Comparison of ENCODE assay signal across 29 mouse cellular contexts in genomic region chr6:51860300-51860699, GRCm38 (mm10).
DNase-seq lines count a peak whose midpoint lies in the region; ATAC-seq and TF ChIP-seq lines count a peak whose summit lies in the region.
"Had no signal": no experiment of that assay in that cellular context is flagged by ENCODE, and none has a peak within 500 bp of the region (broad histone marks: within the 10 kb centered on the region; RNA-seq: fewer than 3 reads in every experiment).

No protein-coding gene starts in this region.

- DNase-seq in embryo, embryonic 10 days (ENCODE audit: low spot score): peak; percentile 53
- no peak for DNase-seq in embryo, embryonic 9.5 days (ENCODE audit: extremely low spot score)
- DNase-seq in lung, embryonic 14.5 days: peak; percentile 54
- no peak for DNase-seq in lung, postnatal 36 days
- no peak for DNase-seq in gastrocnemius, adult 2 months
- DNase-seq: adrenal gland, adult 2 months; adrenal gland, postnatal 36 days; cerebellum, adult 18-20 months; cerebellum, postnatal 14 days; gastrocnemius, postnatal 36 days; heart, adult 2 months; heart, postnatal 10 days; kidney, adult 18-20 months; liver, postnatal 0 days; right cerebral cortex, postnatal 25 days; spleen, adult 18-20 months; thymus, postnatal 14 days had no signal

- H3K36me3 ChIP-seq in kidney, embryonic 15.5 days: no peaks in the 10 kb centered on the region
- H3K36me3 ChIP-seq in kidney, embryonic 14.5 days (ENCODE audit: control insufficient read depth, insufficient read depth, low read length): no peaks in the 10 kb centered on the region
- peaks cover 7% of the 10 kb centered on the region; the same call in 1 of the 2 replicates for H3K36me3 ChIP-seq in lung, embryonic 14.5 days (ENCODE audit: insufficient read depth)
- H3K36me3 ChIP-seq: heart, embryonic 13.5 days; hindbrain, embryonic 15.5 days; limb, embryonic 13.5 days; liver, embryonic 12.5 days; midbrain, embryonic 15.5 days had no signal

- no peak for TF ChIP-seq CTCF in lung, embryonic 14.5 days (IDR thresholded peaks at IDR 0.05; ENCODE audit: low read depth)
- no peak for TF ChIP-seq CTCF in gastrocnemius, adult 2 months (IDR thresholded peaks at IDR 0.05)

- no peak overlapping the region for H3K4me2 ChIP-seq in kidney, embryonic 15.5 days
- no peak overlapping the region for H3K4me2 ChIP-seq in kidney, embryonic 14.5 days (replicated peaks; ENCODE audit: low read depth, low read length)
- no peak overlapping the region for H3K4me2 ChIP-seq in lung, embryonic 14.5 days
- H3K4me2 ChIP-seq: forebrain, embryonic 13.5 days; heart, embryonic 13.5 days; hindbrain, embryonic 15.5 days; limb, embryonic 13.5 days; liver, embryonic 12.5 days; midbrain, embryonic 15.5 days had no signal

- no peak overlapping the region for H3K9ac ChIP-seq in kidney, embryonic 15.5 days
- no peak overlapping the region for H3K9ac ChIP-seq in kidney, embryonic 14.5 days (ENCODE audit: low read depth, low read length)
- no peak overlapping the region for H3K9ac ChIP-seq in lung, embryonic 14.5 days
- H3K9ac ChIP-seq: forebrain, embryonic 13.5 days; heart, embryonic 13.5 days; hindbrain, embryonic 15.5 days; limb, embryonic 13.5 days; liver, embryonic 12.5 days; liver, postnatal 0 days; midbrain, embryonic 15.5 days had no signal

- H3K9me3 ChIP-seq in kidney, embryonic 15.5 days (replicated peaks): no peaks in the 10 kb centered on the region
- no peaks in the 10 kb centered on the region for H3K9me3 ChIP-seq in kidney, embryonic 14.5 days (ENCODE audit: control insufficient read depth, low read length)
- H3K9me3 ChIP-seq in lung, embryonic 14.5 days (ENCODE audit: low read depth, low read length): no peaks in the 10 kb centered on the region
- H3K9me3 ChIP-seq: forebrain, embryonic 13.5 days; heart, embryonic 13.5 days; hindbrain, embryonic 15.5 days; limb, embryonic 13.5 days; liver, embryonic 12.5 days; midbrain, embryonic 15.5 days had no signal

- intact Hi-C loops in gastrocnemius, adult 2 months (cut with DNase I): no loop called here

- peaks cover 11% of the 10 kb centered on the region for H3K4me1 ChIP-seq in kidney, embryonic 15.5 days
- H3K4me1 ChIP-seq in kidney, embryonic 14.5 days (ENCODE audit: control insufficient read depth, insufficient read depth, low read length): peaks cover 6% of the 10 kb centered on the region; the same call in 1 of the 2 replicates
- H3K4me1 ChIP-seq in lung, embryonic 14.5 days (ENCODE audit: insufficient read depth): peaks cover 3% of the 10 kb centered on the region; the same call in 1 of the 2 replicates
- H3K4me1 ChIP-seq: forebrain, embryonic 13.5 days; liver, embryonic 12.5 days had no signal

- H3K4me3 ChIP-seq in kidney, embryonic 15.5 days (replicated peaks): no peak overlapping the region
- no peak overlapping the region for H3K4me3 ChIP-seq in kidney, embryonic 14.5 days (ENCODE audit: low read length)
- H3K4me3 ChIP-seq in lung, embryonic 14.5 days (ENCODE audit: low read depth, low read length): no peak overlapping the region
- no peak overlapping the region for H3K4me3 ChIP-seq in gastrocnemius, adult 2 months
- H3K4me3 ChIP-seq: forebrain, embryonic 13.5 days; heart, adult 2 months; heart, embryonic 13.5 days; hindbrain, embryonic 15.5 days; limb, embryonic 13.5 days; liver, embryonic 12.5 days; midbrain, embryonic 15.5 days had no signal

- 29% methylated on average over 8 of the region's 8 CpGs for WGBS in kidney, embryonic 15.5 days
- 29% methylated on average over 8 of the region's 8 CpGs for WGBS in kidney, embryonic 14.5 days
- WGBS in lung, embryonic 14.5 days: 22% methylated on average over 8 of the region's 8 CpGs

- no peak for ATAC-seq in kidney, embryonic 15.5 days (replicated peaks; ENCODE audit: low FRiP score)
- no peak for ATAC-seq in kidney, embryonic 14.5 days (ENCODE audit: low FRiP score, low TSS enrichment)
- no peak for ATAC-seq in lung, embryonic 14.5 days (ENCODE audit: insufficient read depth)
- ATAC-seq: activated CD4-positive, CD25-positive, alpha-beta regulatory T cell, adult 4 months; forebrain, embryonic 13.5 days; liver, embryonic 12.5 days; liver, postnatal 0 days; lung, postnatal 0 days; midbrain, embryonic 15.5 days had no signal

- H3K27me3 ChIP-seq in kidney, embryonic 15.5 days: peaks cover 8% of the 10 kb centered on the region; the same call in 1 of the 2 replicates
- H3K27me3 ChIP-seq in kidney, embryonic 14.5 days (ENCODE audit: control insufficient read depth, insufficient read depth, low read length): no peaks in the 10 kb centered on the region
- H3K27me3 ChIP-seq in lung, embryonic 14.5 days (ENCODE audit: insufficient read depth, low read length): no peaks in the 10 kb centered on the region
- H3K27me3 ChIP-seq: CH12.LX; heart, embryonic 13.5 days; hindbrain, embryonic 15.5 days; liver, embryonic 12.5 days; midbrain, embryonic 15.5 days had no signal

- peak overlapping the region; percentile 35; the same call in 1 of the 2 replicates for H3K27ac ChIP-seq in kidney, embryonic 15.5 days
- no peak overlapping the region for H3K27ac ChIP-seq in kidney, embryonic 14.5 days (ENCODE audit: low read depth, low read length)
- H3K27ac ChIP-seq in lung, embryonic 14.5 days (ENCODE audit: low read depth): no peak overlapping the region
- no peak overlapping the region for H3K27ac ChIP-seq in gastrocnemius, adult 2 months
- H3K27ac ChIP-seq: forebrain, embryonic 13.5 days; heart, adult 2 months; heart, embryonic 13.5 days; hindbrain, embryonic 15.5 days; limb, embryonic 13.5 days; liver, embryonic 12.5 days; macrophage; midbrain, embryonic 15.5 days had no signal

Comparison
In these comparisons a context has a peak if more than half of its experiments do, and no peak if none do; other contexts are left out.
1. DNase-seq: peak in embryo, embryonic 10 days (single experiment) and lung, embryonic 14.5 days (single experiment); none in embryo, embryonic 9.5 days (single experiment), lung, postnatal 36 days (single experiment) and gastrocnemius, adult 2 months (single experiment).